Mouse (Mus musculus) cerebellum, postnatal 10 days (tissue): ENCODE results near the gene Trp53inp2.

Source experiments
- DNase-seq, 2 experiments: peaks; one replicate each; pipeline ENCODE4 v3.0.0; 2021; ENCODE audit warnings: mixed read lengths in 2 of 2

Trp53inp2 gene

DNA sequence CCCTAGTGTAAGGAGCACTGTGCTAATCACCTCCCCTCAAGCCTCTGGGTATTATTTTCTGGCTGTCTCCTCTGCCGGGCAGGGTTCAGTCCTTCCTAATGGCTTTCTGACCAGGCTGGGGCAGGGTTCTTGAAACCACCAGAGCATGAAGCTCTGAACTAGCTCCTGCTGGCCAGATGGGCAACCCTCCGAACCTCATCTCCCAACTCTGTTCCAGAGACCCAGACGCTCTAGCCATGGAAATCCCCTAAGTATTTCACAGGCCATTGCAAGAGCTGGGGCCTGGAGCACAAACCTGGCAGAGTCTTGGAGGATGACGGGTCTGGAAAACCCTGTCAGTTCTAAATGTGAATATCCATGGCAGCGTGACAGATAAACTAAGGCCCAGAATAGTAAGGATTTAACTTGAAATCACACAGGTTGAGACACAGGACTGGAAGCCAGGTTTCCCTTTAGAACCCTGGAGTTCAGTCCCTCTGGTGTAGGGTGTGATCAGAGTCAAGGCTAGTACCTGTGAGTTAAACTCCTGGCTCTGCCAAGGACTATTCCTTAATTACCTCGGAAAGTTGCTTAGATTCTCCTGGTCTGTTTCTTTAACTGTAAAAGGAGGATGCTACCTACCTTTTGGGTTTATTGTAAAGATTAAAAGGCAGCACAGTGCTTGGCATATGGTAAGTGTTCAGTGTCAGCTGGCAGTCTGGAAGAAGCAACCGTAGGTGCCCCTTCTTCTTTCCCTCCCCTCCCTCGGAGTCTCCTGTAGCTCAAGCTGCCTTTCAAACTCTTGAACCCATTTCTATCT is at the start of gene Trp53inp2:
Gene Trp53inp2 (plus strand): TSS at position 799 of the 799 bp plus-strand sequence.
- DNase-seq: peak; percentile 62 to 63

- no peak for DNase-seq
Observed at GRCm38 (mm10) chr2:155331351-155331750, 49.5 kb upstream of the Trp53inp2 start.

DNA sequence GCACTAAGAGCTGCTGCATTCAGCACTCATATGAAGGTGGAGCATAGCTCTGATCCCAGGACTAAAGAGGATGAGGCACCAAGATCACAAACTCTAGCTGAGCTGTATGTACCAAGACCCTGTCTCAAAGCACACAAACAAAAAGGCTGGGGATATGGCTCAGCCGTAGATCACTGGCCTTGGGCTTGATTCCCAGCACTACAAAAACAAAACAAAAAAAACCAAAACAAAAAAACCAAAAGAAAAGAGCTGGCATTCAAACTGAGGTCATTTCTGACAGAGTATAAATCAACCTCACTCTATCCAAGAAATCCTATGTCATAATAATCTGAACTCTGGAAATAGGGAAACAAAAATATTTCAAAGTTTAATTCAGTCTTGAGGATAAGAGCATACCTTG is 47.4 kb upstream of the Trp53inp2 start:
- no peak for DNase-seq

GRCm38 (mm10) chr2:155335231-155335630 is 45.6 kb upstream of the Trp53inp2 start:
- no peak for DNase-seq

DNA sequence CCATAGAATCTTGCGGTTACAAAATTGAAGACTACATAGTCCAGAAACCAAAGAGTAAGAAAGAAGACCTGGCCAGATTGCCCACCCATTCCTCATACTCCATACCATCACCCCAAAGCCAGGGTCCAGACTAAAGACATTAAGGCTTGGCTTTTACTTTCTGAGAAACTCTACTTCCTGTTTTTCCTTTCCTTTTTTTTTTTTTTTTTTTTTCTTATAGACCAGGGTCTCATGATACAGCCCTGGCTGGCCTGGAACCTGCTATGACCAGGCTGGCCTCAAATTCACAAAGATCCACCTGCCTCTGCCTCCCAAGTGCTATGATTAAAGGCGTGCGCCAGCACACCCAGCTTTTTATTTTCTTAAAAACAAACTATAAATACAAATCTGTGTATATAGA is 44.6 kb upstream of the Trp53inp2 start:
- DNase-seq: no peak

GRCm38 (mm10) chr2:155340166-155340565 is 40.7 kb upstream of the Trp53inp2 start:
- DNase-seq: no peak

DNA sequence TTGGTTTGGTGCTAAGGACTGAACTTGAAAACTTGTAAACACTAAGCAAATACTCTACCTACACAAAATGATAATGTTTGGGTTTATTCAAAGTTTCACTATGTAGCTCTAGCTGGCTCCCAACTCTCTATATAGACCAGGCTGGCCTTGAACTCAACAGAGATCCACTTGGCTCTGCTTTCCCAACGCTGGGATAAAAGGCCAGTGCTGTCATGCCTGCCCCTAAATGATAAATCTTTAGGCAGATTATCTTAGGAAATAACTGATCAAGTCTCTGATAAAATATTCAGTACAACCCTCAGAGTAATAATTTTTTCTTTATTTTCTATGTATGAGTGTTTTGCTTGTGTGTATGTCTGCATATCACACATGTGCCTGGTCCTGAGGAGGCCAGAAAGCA is 34.2 kb upstream of the Trp53inp2 start:
- DNase-seq: no peak

GRCm38 (mm10) chr2:155354402-155354801 is 26.5 kb upstream of the Trp53inp2 start:
- no peak for DNase-seq

- DNase-seq: peak; percentile 94 to 96
Observed at GRCm38 (mm10) chr2:155356971-155357591, 23.8 kb upstream of the Trp53inp2 start, which contains the start of gene Pigu. TSS of gene Pigu (minus strand) at chr2:155357430.

GRCm38 (mm10) chr2:155357686-155358399 is 23.0 kb upstream of the Trp53inp2 start:
- DNase-seq: peak; percentile 20 to 43

GRCm38 (mm10) chr2:155367635-155368284 is 13.1 kb upstream of the Trp53inp2 start:
- no peak for DNase-seq

DNA sequence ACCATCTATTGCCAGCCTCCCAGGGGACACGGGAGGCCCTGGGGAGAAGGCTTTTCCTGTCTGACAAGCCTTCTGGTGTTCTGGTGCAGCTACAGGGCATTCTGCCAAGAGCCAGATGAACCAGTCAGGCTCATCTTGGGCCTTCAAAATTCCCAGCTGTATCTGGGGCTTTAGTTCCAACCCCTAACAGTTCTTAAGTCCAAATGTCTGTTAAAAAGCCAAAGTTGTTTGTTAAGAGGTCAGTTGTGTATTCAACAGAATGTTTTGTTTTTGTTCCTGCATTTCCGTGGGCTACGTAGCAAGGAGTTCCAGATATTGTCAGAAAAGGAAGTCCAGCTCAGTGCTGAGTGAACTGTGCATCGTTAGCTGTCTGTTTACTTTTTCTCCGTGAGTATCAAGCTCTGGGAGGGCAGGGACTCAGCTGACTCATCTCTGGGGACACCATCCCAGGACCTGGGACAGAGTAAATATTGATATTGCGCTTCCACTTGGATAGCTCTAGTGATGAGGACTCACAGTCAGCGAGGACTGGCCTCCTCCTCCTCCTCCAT is 11.5 kb upstream of the Trp53inp2 start:
- DNase-seq: peak; percentile 72 to 79

DNA sequence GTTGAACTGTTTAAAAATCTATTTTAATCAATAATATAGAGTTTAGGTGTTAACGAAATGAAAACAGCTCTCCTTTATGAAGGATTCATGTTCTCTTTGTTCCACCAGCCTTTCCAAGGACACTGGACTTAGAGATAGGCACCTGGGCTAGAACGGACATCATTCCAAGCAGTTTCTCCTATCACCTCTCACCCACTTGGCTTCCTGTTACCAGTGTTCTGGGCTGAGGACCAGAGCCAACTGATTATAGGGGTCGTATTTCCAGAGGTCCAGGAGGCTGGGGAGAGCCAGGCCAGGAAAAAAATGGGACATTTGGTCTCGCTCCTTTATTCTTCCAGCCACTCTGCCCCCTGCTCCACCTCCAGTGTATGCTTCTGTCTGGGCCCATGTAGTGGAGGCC is 8.4 kb upstream of the Trp53inp2 start:
- no peak for DNase-seq

DNA sequence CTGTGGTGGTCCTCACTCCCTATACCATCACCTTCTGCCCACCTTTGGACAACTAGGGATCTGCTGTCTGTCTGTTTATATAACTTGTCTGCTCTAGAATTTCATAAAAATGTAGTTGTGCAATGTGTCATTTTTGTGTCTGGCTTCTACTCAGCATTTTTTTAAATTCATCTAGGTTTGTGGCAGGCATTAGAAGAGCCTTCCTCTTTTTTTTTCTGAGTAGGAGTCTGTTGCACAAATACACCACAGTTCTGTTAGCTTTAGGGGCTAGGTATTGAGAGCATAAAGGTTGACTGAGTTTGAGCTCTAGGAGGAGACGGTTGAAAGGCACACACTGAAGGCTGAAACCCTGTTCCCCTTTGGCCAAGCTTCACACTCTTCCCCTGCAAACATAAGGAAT is 7.6 kb upstream of the Trp53inp2 start:
- DNase-seq: no peak

- no peak for DNase-seq
Observed at GRCm38 (mm10) chr2:155373886-155374285, 7.0 kb upstream of the Trp53inp2 start.

GRCm38 (mm10) chr2:155374521-155374920 is 6.3 kb upstream of the Trp53inp2 start:
- no peak for DNase-seq

DNA sequence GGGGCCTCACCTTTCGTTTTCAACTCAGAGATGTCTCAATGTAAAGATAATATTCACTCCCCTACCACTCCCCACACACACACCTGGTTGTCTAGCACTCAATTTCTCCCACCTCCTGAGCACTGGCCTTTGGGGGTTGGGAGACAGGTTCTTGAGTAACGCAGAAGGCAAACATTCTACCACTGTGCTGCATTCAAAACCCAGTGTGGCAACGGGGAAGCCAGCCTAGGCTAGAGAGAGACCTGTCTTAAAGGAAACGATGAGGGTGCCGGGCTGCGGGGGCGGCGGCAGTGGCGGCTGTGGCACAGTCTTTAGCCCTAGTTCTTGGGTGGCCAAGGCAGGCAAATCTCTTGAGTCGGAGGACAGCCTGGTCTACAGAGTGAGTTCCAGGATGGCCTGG is 4.7 kb upstream of the Trp53inp2 start:
- DNase-seq: no peak

DNA sequence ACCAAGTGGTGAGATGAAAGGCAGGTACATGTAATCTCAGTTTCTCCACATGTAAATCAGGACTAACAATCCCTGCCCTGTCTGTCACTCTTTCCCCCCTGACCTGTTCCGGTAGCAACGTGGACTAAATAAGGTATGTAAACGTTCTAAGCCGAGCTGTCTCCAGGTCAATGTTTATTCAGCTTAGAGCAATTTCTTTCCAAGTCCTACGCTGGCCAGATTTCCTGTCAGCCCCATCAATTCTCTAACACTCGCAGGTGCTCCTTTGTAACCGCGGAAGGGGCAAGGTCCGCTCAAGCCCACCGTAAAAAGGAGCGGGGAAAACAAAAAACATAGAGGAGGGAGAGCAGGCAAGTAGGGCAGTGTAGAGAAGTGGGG is 190 bp downstream of the Trp53inp2 start:
- DNase-seq: peak; percentile 48 to 64

GRCm38 (mm10) chr2:155381643-155382331 is 928 bp downstream of the Trp53inp2 start:
- peak; percentile 99 to 100 for DNase-seq

DNA sequence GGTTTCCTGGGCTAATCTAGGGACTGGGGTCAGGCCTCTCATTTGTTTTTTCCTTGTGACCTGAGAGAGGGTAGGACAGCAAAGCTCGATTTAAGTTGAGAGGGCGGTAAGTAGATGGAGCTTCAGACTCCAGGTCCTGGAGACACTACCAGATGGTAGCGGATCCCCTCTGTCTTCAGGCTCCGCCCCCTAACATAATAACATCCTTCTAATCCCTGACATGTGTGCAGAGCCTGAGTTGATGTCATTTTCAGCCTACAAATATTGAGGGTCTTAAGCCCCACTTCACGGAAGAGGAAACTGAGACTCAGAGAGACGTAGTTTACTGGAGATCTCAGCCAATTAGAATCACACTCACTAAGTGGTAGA is 1.5 kb downstream of the Trp53inp2 start:
- no peak for DNase-seq

GRCm38 (mm10) chr2:155382791-155383438 is 2.1 kb downstream of the Trp53inp2 start:
- DNase-seq: peak; percentile 48 to 62

DNA sequence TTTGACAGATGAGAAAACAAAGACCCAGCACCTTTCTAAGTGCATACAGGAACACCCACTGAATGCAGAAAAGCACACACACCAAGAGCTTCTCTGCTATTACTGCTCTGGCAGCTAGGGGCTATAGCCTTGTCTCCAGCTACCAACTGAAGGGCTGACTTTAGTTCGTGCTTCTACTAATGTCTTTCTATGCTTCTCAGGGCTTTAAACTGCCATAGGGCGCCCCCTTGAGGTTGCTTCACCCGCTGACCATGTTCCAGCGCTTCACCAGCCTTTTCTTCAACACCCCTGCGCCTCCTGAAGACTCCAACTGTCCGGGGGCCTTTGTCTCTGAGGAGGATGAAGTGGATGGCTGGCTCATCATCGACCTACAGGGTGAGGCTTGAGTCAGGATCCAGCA is 4.2 kb downstream of the Trp53inp2 start:
- peak; percentile 90 to 93 for DNase-seq
